Mouse (Mus musculus) adipocyte (in vitro differentiated cells): ENCODE measurements around the gene Ccl22.

Source experiments
- DNase-seq: peaks from one replicate; pipeline ENCODE4 v3.0.0-alpha.2; 2016; ENCODE audit warnings: low spot score

Ccl22 gene

GRCm38 (mm10) chr8:94778895-94779533 lies 33.6 kb downstream of the Ccl22 start:
- DNase-seq = no peak

GRCm38 (mm10) chr8:94779534-94780294 lies 34.3 kb downstream of the Ccl22 start:
- DNase-seq = no peak

GRCm38 (mm10) chr8:94780491-94781154 lies 35.2 kb downstream of the Ccl22 start:
- DNase-seq = no peak

- no peak for DNase-seq
Observed at GRCm38 (mm10) chr8:94781155-94781837, 35.9 kb downstream of the Ccl22 start.

GRCm38 (mm10) chr8:94781838-94782235 lies 36.4 kb downstream of the Ccl22 start:
- DNase-seq = peak; percentile 39

GRCm38 (mm10) chr8:94783890-94784289 lies 38.5 kb downstream of the Ccl22 start:
- no peak for DNase-seq

GRCm38 (mm10) chr8:94785247-94785985 lies 40.0 kb downstream of the Ccl22 start:
- peak; percentile 54 for DNase-seq

GRCm38 (mm10) chr8:94785995-94786595 lies 40.7 kb downstream of the Ccl22 start:
- DNase-seq = no peak

- peak; percentile 90 for DNase-seq
Observed at GRCm38 (mm10) chr8:94787524-94788501, 42.4 kb downstream of the Ccl22 start.

- peak; percentile 39 for DNase-seq
Observed at GRCm38 (mm10) chr8:94789256-94789955, 44.0 kb downstream of the Ccl22 start.

- DNase-seq = no peak
Observed at GRCm38 (mm10) chr8:94794368-94794767, 49.0 kb downstream of the Ccl22 start.

GRCm38 (mm10) chr8:94794782-94795181 lies 49.4 kb downstream of the Ccl22 start:
- no peak for DNase-seq

- no peak for DNase-seq
Observed at GRCm38 (mm10) chr8:94800278-94800968, 55.0 kb downstream of the Ccl22 start.
